Mouse (Mus musculus): ENCODE data around the gene Gm30191.

The Gm30191 gene

GRCm38 (mm10) chr4:134246719-134247258, at the start of gene Gm30191:
TSS of gene Gm30191 (plus strand) at chr4:134246935.
- no peak for DNase-seq (ENCODE audit: low spot score in 2 of 2)

- no peak for DNase-seq (ENCODE audit: low spot score in 2 of 2)
Measured at GRCm38 (mm10) chr4:134199371-134199770, 47.4 kb upstream of the Gm30191 start.

GRCm38 (mm10) chr4:134202904-134203303, 43.8 kb upstream of the Gm30191 start, which contains the start of gene Gm7534:
TSS of gene Gm7534 (minus strand) at chr4:134203004.
- DNase-seq (ENCODE audit: low spot score in 2 of 2): no peak

GRCm38 (mm10) chr4:134203340-134203896, 43.3 kb upstream of the Gm30191 start:
- no peak for DNase-seq (ENCODE audit: low spot score in 2 of 2)

- DNase-seq (ENCODE audit: low spot score in 2 of 2): no peak
Measured at GRCm38 (mm10) chr4:134206488-134207053, 40.2 kb upstream of the Gm30191 start.

- DNase-seq (ENCODE audit: low spot score in 2 of 2): no peak
Measured at GRCm38 (mm10) chr4:134222793-134223600, 23.7 kb upstream of the Gm30191 start.

GRCm38 (mm10) chr4:134227194-134227593, 19.5 kb upstream of the Gm30191 start, which contains the start of gene Catsper4:
TSS of gene Catsper4 (minus strand) at chr4:134227383.
- DNase-seq (ENCODE audit: low spot score in 2 of 2): no peak

- DNase-seq (ENCODE audit: low spot score in 2 of 2): no peak
Measured at GRCm38 (mm10) chr4:134230431-134230830, 16.3 kb upstream of the Gm30191 start.

- no peak for DNase-seq (ENCODE audit: low spot score in 2 of 2)
Measured at GRCm38 (mm10) chr4:134234876-134235275, 11.9 kb upstream of the Gm30191 start.

- DNase-seq (ENCODE audit: low spot score in 2 of 2): no peak
Measured at GRCm38 (mm10) chr4:134237582-134238278, 9.0 kb upstream of the Gm30191 start.

GRCm38 (mm10) chr4:134238279-134238651, 8.5 kb upstream of the Gm30191 start, which contains the start of gene Cnksr1:
TSS of gene Cnksr1 (minus strand) at chr4:134238399.
- no peak for DNase-seq (ENCODE audit: low spot score in 2 of 2)

GRCm38 (mm10) chr4:134238686-134239085, 8.0 kb upstream of the Gm30191 start:
- no peak for DNase-seq (ENCODE audit: low spot score in 2 of 2)

- DNase-seq (ENCODE audit: low spot score in 2 of 2): no peak
Measured at GRCm38 (mm10) chr4:134243516-134244250, 3.1 kb upstream of the Gm30191 start, which contains the start of gene E130218I03Rik. TSS of gene E130218I03Rik (plus strand) at chr4:134243662.

GRCm38 (mm10) chr4:134245148-134245843, 1.4 kb upstream of the Gm30191 start, which contains the start of gene Zfp593:
TSS of gene Zfp593 (minus strand) at chr4:134245592.
- DNase-seq (ENCODE audit: low spot score in 2 of 2): peak; percentile 91 to 96

GRCm38 (mm10) chr4:134246256-134246655, 479 bp upstream of the Gm30191 start:
- DNase-seq (ENCODE audit: low spot score in 2 of 2): no peak

- DNase-seq (ENCODE audit: low spot score in 2 of 2): peak; percentile 70 to 84
Measured at GRCm38 (mm10) chr4:134249651-134250050, 2.9 kb downstream of the Gm30191 start.

- DNase-seq (ENCODE audit: low spot score in 2 of 2): no peak
Measured at GRCm38 (mm10) chr4:134250116-134250929, 3.6 kb downstream of the Gm30191 start.

- no peak for DNase-seq (ENCODE audit: low spot score in 2 of 2)
Measured at GRCm38 (mm10) chr4:134250930-134251240, 4.2 kb downstream of the Gm30191 start.
